Mouse (Mus musculus) brain, adult 2 months (tissue): ENCODE data around the gene Brap.
A peak's percentile ranks its signal among the peaks of the same experiment; 100 is the strongest.
"Not testable (repeated sequence)": the region's sequence is repeated elsewhere in the genome, so short reads cannot be mapped to it uniquely, and the experiment has no call there.

Experiments used
- DNase-seq: peaks from one replicate; pipeline ENCODE4 v3.0.0; 2011; ENCODE audit warnings: low read depth, low spot score

Brap gene

DNA sequence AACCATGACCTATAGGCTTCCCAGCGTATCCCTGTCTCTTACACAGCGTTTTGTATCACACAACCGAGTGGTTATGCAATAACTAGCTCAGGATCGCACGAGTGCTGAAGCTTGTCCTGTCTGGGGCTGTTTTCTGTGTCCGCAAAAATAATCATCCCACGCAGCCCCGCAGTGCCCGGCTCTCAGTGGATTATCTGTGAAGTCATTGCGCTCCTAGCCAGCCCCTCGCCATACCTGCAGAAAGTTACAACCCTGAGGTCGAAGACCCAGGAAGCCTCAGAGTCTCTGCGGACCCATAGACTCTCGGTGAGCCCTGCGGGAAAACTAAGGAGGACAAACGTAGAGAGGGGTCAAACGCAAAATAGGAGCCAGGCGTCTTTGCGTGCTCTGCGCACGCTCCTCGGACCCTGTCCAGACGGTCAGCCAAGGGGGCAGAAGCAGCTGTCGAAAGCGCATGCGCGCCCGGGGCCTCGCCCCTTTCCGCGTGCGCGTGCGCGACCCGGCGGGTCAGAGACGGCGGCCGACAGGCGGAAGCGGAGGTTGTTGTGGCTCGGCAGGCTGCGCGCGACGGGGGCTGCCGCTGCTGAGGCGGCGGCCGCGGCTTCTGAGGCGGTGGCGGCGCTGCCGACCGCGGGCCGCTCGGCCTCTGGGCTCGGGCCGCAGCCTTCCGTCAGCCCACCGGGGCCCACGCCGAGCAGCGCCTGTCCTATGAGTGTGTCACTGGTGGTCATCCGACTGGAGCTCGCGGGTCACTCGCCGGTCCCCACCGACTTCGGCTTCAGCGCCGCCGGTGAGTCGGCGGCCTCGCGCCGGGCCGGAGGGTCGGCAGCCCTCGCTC is at the start of gene Brap, which contains the start of gene Acad10:
Gene Brap, plus strand, starts transcription at position 505 of the 838 bp plus-strand sequence.
Gene Acad10, minus strand, starts transcription at position 456 of the 838 bp plus-strand sequence.
- DNase-seq = peak; percentile 96

- no peak for DNase-seq
Observed at GRCm38 (mm10) chr5:121612036-121612435, 48.3 kb upstream of the Brap start.

DNA sequence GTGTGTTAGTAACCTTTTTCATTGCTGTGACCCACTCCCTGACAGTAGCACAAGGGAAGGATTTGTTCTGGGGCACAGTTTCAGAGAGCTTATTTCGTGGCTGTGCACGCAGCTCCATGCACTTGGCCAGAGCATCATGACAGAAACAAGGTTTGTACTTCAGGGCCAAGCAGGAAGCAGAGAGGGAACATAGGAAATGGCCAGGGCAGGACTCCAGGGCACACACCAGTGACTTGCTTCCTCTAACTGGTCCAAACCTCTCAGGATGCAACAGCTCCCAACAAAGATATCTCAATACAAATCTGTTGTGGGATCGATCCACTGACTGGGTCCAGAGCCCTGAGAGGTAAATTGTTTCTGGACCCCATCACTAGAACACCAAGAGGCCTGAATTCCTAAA is 45.4 kb upstream of the Brap start:
- not testable (repeated sequence) for DNase-seq

GRCm38 (mm10) chr5:121618592-121619513 is 41.5 kb upstream of the Brap start, which contains the start of gene Acad12:
Gene Acad12, minus strand, starts transcription at chr5:121618938.
- peak; percentile 94 for DNase-seq

DNA sequence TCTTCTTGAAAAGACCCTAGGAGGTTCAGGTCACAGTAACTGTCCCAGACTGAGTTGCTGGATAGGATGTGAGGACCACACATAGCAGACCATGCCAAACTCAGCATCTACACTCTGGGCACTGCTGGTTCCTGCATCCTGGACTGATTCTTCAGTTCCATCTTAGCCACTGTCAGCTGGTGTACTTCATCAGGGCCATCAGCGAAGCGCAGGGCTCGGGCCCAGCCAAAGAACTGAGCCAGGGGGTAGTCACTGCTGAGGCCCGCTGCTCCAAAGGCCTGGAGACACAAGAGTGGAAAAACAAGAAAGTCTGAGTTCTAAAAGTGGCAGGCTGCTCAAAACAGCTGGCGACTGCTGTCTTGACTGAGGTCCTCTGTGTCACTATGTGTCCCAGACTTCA is 39.3 kb upstream of the Brap start:
- no peak for DNase-seq

- peak; percentile 32 for DNase-seq
Observed at GRCm38 (mm10) chr5:121623241-121623640, 37.1 kb upstream of the Brap start.

DNA sequence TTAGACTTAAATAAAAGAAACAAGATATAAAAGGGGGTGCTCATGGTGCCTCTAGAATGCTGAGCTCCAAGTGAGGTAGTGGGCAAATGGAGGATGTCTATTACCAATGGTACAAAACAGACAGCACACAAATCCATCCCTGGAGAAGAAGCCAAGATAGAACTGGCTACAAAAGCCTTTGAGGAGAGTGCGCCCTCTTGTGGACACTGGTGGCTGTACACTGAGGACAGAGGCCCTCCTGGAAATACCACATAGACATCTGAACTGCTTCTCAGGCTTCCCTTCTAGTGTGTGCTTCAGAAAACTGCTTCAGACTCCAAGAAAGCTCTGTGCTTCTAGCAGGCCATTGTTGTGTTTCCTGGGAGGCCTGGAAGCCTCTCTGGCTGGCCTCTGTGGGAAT is 32.5 kb upstream of the Brap start:
- DNase-seq = peak; percentile 78

GRCm38 (mm10) chr5:121631106-121631647 is 29.2 kb upstream of the Brap start:
- not testable (repeated sequence) for DNase-seq

GRCm38 (mm10) chr5:121632804-121633203 is 27.6 kb upstream of the Brap start:
- DNase-seq = no peak

- no peak for DNase-seq
Observed at GRCm38 (mm10) chr5:121634668-121635067, 25.7 kb upstream of the Brap start.

DNA sequence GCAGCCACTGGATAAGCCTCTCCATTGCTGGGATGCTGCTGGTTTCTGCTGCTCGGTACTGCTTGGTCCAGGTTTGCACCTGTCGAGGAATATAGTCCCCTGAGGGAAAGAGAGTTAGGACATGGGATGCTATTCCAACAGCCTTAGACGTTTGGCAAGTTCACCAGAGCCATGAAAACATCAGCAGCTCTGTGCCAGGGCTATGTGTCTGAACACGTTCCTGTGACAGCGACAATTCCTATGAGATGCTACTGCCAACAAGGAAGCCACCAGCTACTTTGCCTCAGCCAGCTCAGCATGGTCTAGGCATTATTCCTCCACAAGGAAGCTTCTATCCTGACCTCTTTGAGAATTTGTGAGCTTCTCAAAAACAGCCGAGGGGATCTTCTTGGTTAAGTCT is 23.1 kb upstream of the Brap start:
- DNase-seq = no peak

DNA sequence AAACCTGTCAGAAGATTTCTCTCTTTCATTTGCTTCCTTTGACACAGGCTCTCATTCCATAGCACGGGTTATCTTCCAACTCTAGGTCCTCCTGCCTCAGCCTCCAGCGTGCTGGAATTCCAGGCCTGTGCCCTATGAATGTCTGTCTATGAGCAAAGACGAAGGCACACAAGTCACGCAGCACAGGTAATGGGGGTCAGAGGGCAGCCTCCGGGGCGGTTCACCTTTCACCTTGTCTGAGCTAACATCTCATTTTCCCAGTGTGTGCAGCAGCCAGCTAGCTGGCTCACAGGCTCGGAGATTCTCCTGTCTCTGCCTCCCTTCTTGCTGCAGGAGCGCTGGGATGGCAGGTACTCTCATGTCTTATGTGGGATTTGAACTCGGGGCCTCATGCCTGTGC is 20.8 kb upstream of the Brap start:
- no peak for DNase-seq

DNA sequence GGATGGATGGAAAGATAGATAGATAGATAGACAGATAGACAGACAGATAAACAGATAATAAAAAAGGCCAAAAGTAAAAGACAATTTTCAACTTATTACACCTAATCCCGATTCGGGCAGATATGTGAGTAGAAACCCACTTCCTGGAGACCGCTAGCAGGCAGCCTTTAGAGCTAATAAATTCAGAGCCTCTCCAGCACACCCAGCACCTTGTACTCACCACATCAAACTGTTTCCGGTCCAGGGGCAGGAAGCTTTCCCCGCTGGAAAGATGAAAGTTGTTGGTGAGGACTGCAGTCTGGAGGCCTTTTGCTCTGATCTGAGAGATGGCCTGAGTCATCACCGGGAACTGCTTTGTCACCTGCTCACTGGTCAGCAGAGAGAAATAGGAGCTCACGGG is 11.2 kb upstream of the Brap start:
- no peak for DNase-seq

DNA sequence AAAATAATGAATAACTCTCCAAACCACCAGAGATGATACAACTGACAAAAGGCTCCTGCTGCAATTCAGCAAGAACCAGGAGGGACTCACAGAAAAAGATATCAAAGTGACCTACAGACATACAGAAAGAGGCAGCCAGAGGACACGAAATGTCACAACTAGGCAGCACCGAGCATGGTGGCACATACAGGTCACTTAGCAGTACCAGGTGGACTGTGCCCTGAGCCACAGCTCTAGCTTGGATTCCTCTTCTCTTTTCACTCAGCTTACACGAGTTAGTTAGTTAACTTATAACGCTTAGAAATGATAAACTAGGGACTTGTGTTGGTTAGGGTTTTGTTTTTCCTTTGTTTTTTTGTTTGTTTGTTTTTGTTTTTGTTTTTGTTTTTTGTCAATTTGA is 5.8 kb upstream of the Brap start:
- DNase-seq = no peak

- DNase-seq = not testable (repeated sequence)
Observed at GRCm38 (mm10) chr5:121656866-121657265, 3.5 kb upstream of the Brap start.

DNA sequence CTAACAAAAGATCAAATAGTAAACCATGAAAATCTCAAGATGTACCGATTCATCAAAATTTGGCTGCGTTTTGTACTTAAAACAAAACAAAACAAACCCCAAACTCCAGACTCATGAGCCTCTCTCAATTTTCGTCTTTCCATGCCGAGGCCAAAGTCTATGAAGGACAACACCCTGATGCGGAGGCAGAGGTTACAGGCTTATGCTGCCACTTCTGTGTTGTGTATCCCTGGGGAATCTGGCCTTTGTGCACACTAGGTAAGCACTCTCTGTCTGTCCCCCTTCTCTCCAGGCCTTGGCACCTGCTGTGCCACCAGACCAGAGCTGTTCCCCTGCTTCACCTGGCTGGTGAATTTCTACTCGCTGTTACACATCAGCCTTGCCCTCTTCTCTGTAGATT is 2.7 kb upstream of the Brap start:
- DNase-seq = not testable (repeated sequence)

GRCm38 (mm10) chr5:121660897-121661254 is 513 bp downstream of the Brap start:
- peak; percentile 40 for DNase-seq

GRCm38 (mm10) chr5:121661494-121661893 is 1.1 kb downstream of the Brap start:
- no peak for DNase-seq

GRCm38 (mm10) chr5:121663456-121663855 is 3.1 kb downstream of the Brap start:
- DNase-seq = no peak

- DNase-seq = peak; percentile 30
Observed at GRCm38 (mm10) chr5:121664078-121664477, 3.7 kb downstream of the Brap start.

GRCm38 (mm10) chr5:121664971-121665370 is 4.6 kb downstream of the Brap start:
- no peak for DNase-seq

DNA sequence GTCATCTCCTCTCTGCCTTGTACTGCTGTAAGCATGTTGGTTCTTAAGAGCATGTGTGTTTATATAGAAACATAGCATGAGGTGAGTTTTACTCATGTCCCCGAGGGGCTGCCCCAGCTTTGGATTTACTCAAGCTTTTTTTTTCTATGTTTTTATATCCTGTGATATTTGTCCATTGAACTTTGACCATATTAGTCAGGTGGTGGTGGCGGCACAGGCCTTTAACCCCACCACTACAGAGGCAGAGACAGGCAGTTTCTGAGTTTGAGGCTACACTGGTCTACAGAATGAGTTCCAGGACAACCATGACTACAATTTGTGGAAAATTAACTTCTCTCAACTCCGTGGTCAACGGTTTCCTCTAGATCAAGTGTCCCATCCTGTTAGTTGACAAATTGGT is 6.7 kb downstream of the Brap start:
- DNase-seq = no peak
